Mouse (Mus musculus) CD4-positive naive resting alpha-beta T cell, adult 76 days (primary cell): ENCODE results near the gene Serpinb3b. TPM values are rescaled to one million over a fixed set of nuclear protein-coding genes. Genes with fewer than 3 reads are reported as not detected.

Source experiments
- total RNA-seq: library from RNA; stranded (reverse); gene quantifications from one replicate; pipeline ENCODE4 v1.2.4, GENCODE M21; 2023

Gene Serpinb3b
- not detected for total RNA-seq

DNA sequence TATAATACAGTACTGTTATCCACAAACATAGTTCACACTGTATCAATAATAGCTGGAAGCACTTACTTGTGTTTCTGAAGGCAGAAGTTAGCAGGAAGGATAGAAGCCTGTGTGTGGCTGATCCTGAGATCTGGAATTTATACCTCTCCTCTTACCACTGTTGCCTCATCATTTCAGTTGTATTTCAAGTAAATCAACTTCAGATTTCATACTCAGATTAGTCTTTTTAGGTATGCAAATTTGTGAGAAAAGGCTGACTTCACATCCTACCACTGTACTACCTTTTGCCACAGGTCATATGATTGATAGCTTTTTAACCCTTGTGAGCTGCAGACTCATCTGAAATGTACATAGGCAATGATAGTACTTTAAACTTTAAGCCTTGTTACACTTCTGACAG, at the start of gene Serpinb3b, which contains the start of gene Serpinb3c:
Gene Serpinb3b (minus strand): TSS at position 101 of the 400 bp plus-strand sequence.
Gene Serpinb3c (minus strand): TSS at position 111 of the 400 bp plus-strand sequence.

Other genes starting within 250 kb of the Serpinb3b start
- gene Serpinb3a, start 226.1 kb downstream of the Serpinb3b start, total RNA-seq = not detected
- gene Serpinb3d, start 194.9 kb downstream of the Serpinb3b start, total RNA-seq = not detected
- not detected for gene Serpinb3c, start within 50 bp of the Serpinb3b start, total RNA-seq
- not detected for gene Serpinb11, start 82.8 kb upstream of the Serpinb3b start, total RNA-seq
- gene Serpinb7, start 121.3 kb upstream of the Serpinb3b start, total RNA-seq = not detected
- not detected for gene Serpinb2, start 233.1 kb upstream of the Serpinb3b start, total RNA-seq